Comparison of ENCODE assay signal across 7 mouse cellular contexts in the genomic region with DNA sequence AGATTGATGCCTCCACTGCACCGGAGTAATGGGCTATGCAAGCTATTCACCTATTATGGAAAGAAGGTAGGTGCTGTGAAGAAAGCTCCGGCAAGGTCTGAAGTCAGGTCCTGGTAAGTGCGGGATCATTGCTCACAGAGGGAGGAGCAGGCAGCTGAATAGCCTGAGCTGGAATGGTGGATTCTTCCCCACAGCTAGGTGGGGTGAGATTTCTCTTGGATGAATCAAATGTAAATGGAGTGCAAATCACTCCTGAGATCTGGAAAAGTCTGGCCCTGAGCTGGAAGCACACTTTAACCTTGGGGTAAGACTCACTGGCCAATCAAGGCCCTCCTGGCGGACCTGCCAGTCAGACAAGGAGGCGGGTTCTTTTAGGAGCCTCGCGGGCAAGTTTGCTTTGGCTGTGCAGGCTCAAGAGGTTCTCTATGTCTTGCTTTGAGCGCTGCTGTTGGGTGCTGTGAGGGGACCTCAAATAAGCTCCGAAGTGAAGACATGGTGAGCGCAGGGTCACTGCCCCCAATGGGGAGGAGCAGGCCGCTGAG. TPM values are rescaled to one million over a fixed set of nuclear protein-coding genes. Genes with fewer than 3 reads are reported as not detected.
DNase-seq lines count a peak whose midpoint lies in the region; ATAC-seq and TF ChIP-seq lines count a peak whose summit lies in the region.

A gene (plus strand): TSS at position 397 of the 542 bp plus-strand sequence.

- ATAC-seq in forebrain, embryonic 13.5 days: no peak
- ATAC-seq in hindbrain, embryonic 11.5 days (ENCODE audit: low FRiP score): no peak
- no peak for ATAC-seq in midbrain, postnatal 0 days (ENCODE audit: low FRiP score)

- H3K9ac ChIP-seq in ES-E14 (ENCODE audit: insufficient read depth, low read depth, low read length, poor library complexity, severe bottlenecking): peak within 1 kb of the TSS; percentile 70
- H3K9ac ChIP-seq in forebrain, embryonic 13.5 days: no peak within 1 kb of the TSS
- no peak within 1 kb of the TSS for H3K9ac ChIP-seq in hindbrain, embryonic 11.5 days (ENCODE audit: low read depth, low read length)
- H3K9ac ChIP-seq in midbrain, postnatal 0 days (replicated peaks; ENCODE audit: low read length, poor library complexity, severe bottlenecking): no peak within 1 kb of the TSS

- 11% methylated on average over 11 of the region's 11 CpGs for WGBS in forebrain, embryonic 13.5 days
- WGBS in hindbrain, embryonic 11.5 days: 14% methylated on average over 11 of the region's 11 CpGs
- WGBS in midbrain, postnatal 0 days: 8% methylated on average over 11 of the region's 11 CpGs

- peaks cover 7% of the 10 kb centered on the region for H3K27me3 ChIP-seq in forebrain, embryonic 13.5 days
- H3K27me3 ChIP-seq in hindbrain, embryonic 11.5 days (ENCODE audit: control insufficient read depth, insufficient read depth, low read length): no peaks in the 10 kb centered on the region
- no peaks in the 10 kb centered on the region for H3K27me3 ChIP-seq in midbrain, postnatal 0 days (ENCODE audit: insufficient read depth, low read length)

- DNase-seq in ES-E14 (ENCODE audit: low read depth, low spot score): peak; percentile 88
- DNase-seq in adrenal gland, adult 18-20 months (ENCODE audit: low spot score in 2 of 2): peak in 1 of 2 experiments; percentile 22
- DNase-seq in hindbrain, embryonic 11.5 days (ENCODE audit: low spot score): no peak
- no peak for DNase-seq in left cerebral cortex, postnatal 14 days (ENCODE audit: low spot score in 2 of 2)
- no peak for DNase-seq in midbrain, postnatal 0 days (ENCODE audit: low spot score)
- DNase-seq in frontal cortex, postnatal 10 days (ENCODE audit: low spot score in 2 of 2): no peak

- in situ Hi-C loops in ES-E14 (cut with MboI; ENCODE audit: low sequenced_read_pairs in 2 of 2, unreplicated experiment in 2 of 2): no loop called here

- H3K4me1 ChIP-seq in ES-E14 (ENCODE audit: control insufficient read depth in 2 of 2, insufficient read depth in 2 of 2, low read length in 2 of 2, poor library complexity in 1 of 2): peaks cover 0 to 2% of the 10 kb centered on the region in 2 experiments; a peak in 1 of 4 replicates
- H3K4me1 ChIP-seq in forebrain, embryonic 13.5 days: no peaks in the 10 kb centered on the region
- H3K4me1 ChIP-seq in hindbrain, embryonic 11.5 days (replicated peaks; ENCODE audit: control insufficient read depth, insufficient read depth, low read length): no peaks in the 10 kb centered on the region
- H3K4me1 ChIP-seq in midbrain, postnatal 0 days (ENCODE audit: insufficient read depth, low read length): no peaks in the 10 kb centered on the region

- peak within 1 kb of the TSS; percentile 57 to 68 for H3K4me3 ChIP-seq in ES-E14 (ENCODE audit: insufficient read depth in 1 of 2, low read depth in 1 of 2, low read length in 2 of 2, poor library complexity in 1 of 2, severe bottlenecking in 1 of 2)
- H3K4me3 ChIP-seq in forebrain, embryonic 13.5 days: no peak within 1 kb of the TSS
- H3K4me3 ChIP-seq in hindbrain, embryonic 11.5 days (ENCODE audit: low read depth, low read length): no peak within 1 kb of the TSS
- H3K4me3 ChIP-seq in midbrain, postnatal 0 days (ENCODE audit: low read depth, low read length): no peak within 1 kb of the TSS

- peak within 1 kb of the TSS; percentile 29 for H3K4me2 ChIP-seq in forebrain, embryonic 13.5 days
- no peak within 1 kb of the TSS; the same call in 1 of the 2 replicates for H3K4me2 ChIP-seq in hindbrain, embryonic 11.5 days (replicated peaks; ENCODE audit: low read depth, low read length)
- peak within 1 kb of the TSS; percentile 6; the same call in 1 of the 2 replicates for H3K4me2 ChIP-seq in midbrain, postnatal 0 days (ENCODE audit: low read depth, low read length, poor library complexity, severe bottlenecking)

- H3K27ac ChIP-seq in ES-E14 (ENCODE audit: insufficient read depth, low read depth, low read length, poor library complexity, severe bottlenecking): peak within 1 kb of the TSS; percentile 84
- no peak within 1 kb of the TSS for H3K27ac ChIP-seq in forebrain, embryonic 13.5 days
- no peak within 1 kb of the TSS for H3K27ac ChIP-seq in hindbrain, embryonic 11.5 days (ENCODE audit: low read depth, low read length)
- no peak within 1 kb of the TSS for H3K27ac ChIP-seq in midbrain, postnatal 0 days (ENCODE audit: low read depth, low read length)

- intact Hi-C loops in left cerebral cortex, postnatal 14 days (cut with DNase I): no loop called here

- H3K36me3 ChIP-seq in ES-E14 (ENCODE audit: control insufficient read depth, insufficient read depth, low read length, poor library complexity, severe bottlenecking): no peaks in the 10 kb centered on the region
- H3K36me3 ChIP-seq in forebrain, embryonic 13.5 days (ENCODE audit: poor library complexity, severe bottlenecking): no peaks in the 10 kb centered on the region
- no peaks in the 10 kb centered on the region for H3K36me3 ChIP-seq in hindbrain, embryonic 11.5 days (ENCODE audit: control insufficient read depth, insufficient read depth, low read length)
- no peaks in the 10 kb centered on the region for H3K36me3 ChIP-seq in midbrain, postnatal 0 days (ENCODE audit: insufficient read depth, low read length)

- no peak for TF ChIP-seq CTCF in midbrain, postnatal 0 days (IDR thresholded peaks at IDR 0.05)

- no peaks in the 10 kb centered on the region for H3K9me3 ChIP-seq in ES-E14 (ENCODE audit: control insufficient read depth, insufficient read depth, low read depth, low read length)
- no peaks in the 10 kb centered on the region for H3K9me3 ChIP-seq in forebrain, embryonic 13.5 days (replicated peaks)
- H3K9me3 ChIP-seq in hindbrain, embryonic 11.5 days (ENCODE audit: control insufficient read depth, low read length): no peaks in the 10 kb centered on the region
- no peaks in the 10 kb centered on the region for H3K9me3 ChIP-seq in midbrain, postnatal 0 days (ENCODE audit: low read length)

TF ChIP-seq in ES-E14, 5 proteins besides CTCF, POLR2A, EP300 and RAD21:
- TF ChIP-seq ZNF384 (IDR thresholded peaks at IDR 0.05; ENCODE audit: low read depth, low read length) (0 out of 2 replicates have a peak, but pooled peaks have one; percentile 7), MAFK (IDR thresholded peaks at IDR 0.05; ENCODE audit: insufficient read depth, low read depth, low read length) (no peak)
TF ChIP-seq in ES-E14: peak in this region for 1.

RNA-seq across cellular contexts. Expression of the gene that starts here (rescaled TPM):
- 2,182 and 2,189 TPM in 2 replicates for total RNA-seq in ES-E14 (2012; rRNA removed)
- 1,000 to 10,000 TPM; 1,315 to 1,788 TPM for total RNA-seq in adrenal gland, adult 18-20 months (2021)
- 115 TPM in 2 replicates for polyA plus RNA-seq in forebrain, embryonic 13.5 days (2015; fragmentation: Nextera tagmentation; extraction: Ambion mirVana)
- 75.9 and 94.5 TPM in 2 replicates for polyA plus RNA-seq in hindbrain, embryonic 11.5 days (2014; fragmentation: Nextera tagmentation; extraction: Ambion mirVana)
- 100 to 1,000 TPM; 268 to 279 TPM for total RNA-seq in left cerebral cortex, postnatal 14 days (2021)
- total RNA-seq in midbrain, postnatal 0 days (2014; rRNA removed): 59.9 and 70.5 TPM in 2 replicates
- 83.3 and 87.3 TPM in 2 replicates for polyA plus RNA-seq in midbrain, postnatal 0 days (2015; fragmentation: Nextera tagmentation; extraction: Ambion mirVana)

Comparison
In these comparisons a context has a peak if more than half of its experiments do, and no peak if none do; other contexts are left out.
1. H3K4me3 ChIP-seq: peak in ES-E14 (2 of 2); none in forebrain, embryonic 13.5 days (single experiment), hindbrain, embryonic 11.5 days (single experiment) and midbrain, postnatal 0 days (single experiment).